8 mouse cellular contexts compared by ENCODE assay signal in genomic region chr13:23739069-23739921, GRCm38 (mm10). TPM values are rescaled to one million over a fixed set of nuclear protein-coding genes. Genes with fewer than 3 reads are reported as not detected.
A peak's percentile ranks its signal among the peaks of the same experiment; 100 is the strongest.
DNase-seq lines count a peak whose midpoint lies in the region; ATAC-seq and TF ChIP-seq lines count a peak whose summit lies in the region.

No protein-coding gene starts in this region.

- TF ChIP-seq POLR2A in cerebellum, adult 2 months (IDR thresholded peaks at IDR 0.05; ENCODE audit: borderline replicate concordance, insufficient read depth, low read length): peak; percentile 22; the same call in 1 of the 2 replicates
- peak; percentile 92 for TF ChIP-seq POLR2A in lung, adult 2 months (IDR thresholded peaks at IDR 0.05; ENCODE audit: borderline replicate concordance, extremely low read depth, low read depth, low read length)

- H3K9ac ChIP-seq in forebrain, postnatal 0 days: peak overlapping the region; percentile 80
- peak overlapping the region; percentile 56 for H3K9ac ChIP-seq in neural tube, embryonic 15.5 days (replicated peaks)

- DNase-seq in G1E (ENCODE audit: low spot score): peak; percentile 67
- DNase-seq in cerebellum, adult 2 months: peak; percentile 87 to 92
- peak; percentile 95 for DNase-seq in forebrain, postnatal 0 days
- DNase-seq in heart, postnatal 4 days: peak; percentile 92
- peak; percentile 90 to 98 for DNase-seq in layer of hippocampus, adult 2 months (ENCODE audit: low spot score in 2 of 2)
- DNase-seq in lung, adult 2 months: peak; percentile 88
- peak; percentile 93 for DNase-seq in testis, postnatal 14 days (ENCODE audit: low spot score)

- H3K9me3 ChIP-seq in G1E (replicated peaks): no peaks in the 10 kb centered on the region
- H3K9me3 ChIP-seq in forebrain, postnatal 0 days (ENCODE audit: low read length): no peaks in the 10 kb centered on the region
- H3K9me3 ChIP-seq in neural tube, embryonic 15.5 days (replicated peaks): no peaks in the 10 kb centered on the region

- WGBS in cerebellum, adult 2 months: under 1% methylated on average over 39 of the region's 39 CpGs
- WGBS in forebrain, postnatal 0 days: 3% methylated on average over 39 of the region's 39 CpGs
- under 1% methylated on average over 39 of the region's 39 CpGs for WGBS in lung, adult 2 months
- under 1% methylated on average over 39 of the region's 39 CpGs for WGBS in neural tube, embryonic 15.5 days

- TF ChIP-seq CTCF in G1E (IDR thresholded peaks at IDR 0.05; ENCODE audit: low read depth, low read length): no peak
- no peak for TF ChIP-seq CTCF in cerebellum, adult 2 months (IDR thresholded peaks at IDR 0.05; ENCODE audit: borderline replicate concordance, insufficient read depth, low read depth, low read length)
- TF ChIP-seq CTCF in forebrain, postnatal 0 days (IDR thresholded peaks at IDR 0.05; ENCODE audit: low read depth): no peak
- TF ChIP-seq CTCF in layer of hippocampus, adult 2 months (conservative IDR thresholded peaks at IDR 0.05): no peak
- no peak for TF ChIP-seq CTCF in lung, adult 2 months (IDR thresholded peaks at IDR 0.05; ENCODE audit: insufficient read depth, low read length)

- peak overlapping the region; percentile 100 for H3K4me2 ChIP-seq in forebrain, postnatal 0 days (ENCODE audit: low read depth)
- H3K4me2 ChIP-seq in neural tube, embryonic 15.5 days: peak overlapping the region; percentile 100

- peak overlapping the region; percentile 71 for H3K4me3 ChIP-seq in G1E (ENCODE audit: low read depth, low read length)
- peak overlapping the region; percentile 88 for H3K4me3 ChIP-seq in cerebellum, adult 2 months (replicated peaks; ENCODE audit: insufficient read depth, low read depth, low read length)
- peak overlapping the region; percentile 51 for H3K4me3 ChIP-seq in forebrain, postnatal 0 days (ENCODE audit: low read depth, low read length)
- peak overlapping the region; percentile 87 for H3K4me3 ChIP-seq in layer of hippocampus, adult 2 months
- peak overlapping the region; percentile 100 for H3K4me3 ChIP-seq in lung, adult 2 months (replicated peaks; ENCODE audit: extremely low read depth, low read depth, low read length)
- H3K4me3 ChIP-seq in neural tube, embryonic 15.5 days (replicated peaks): peak overlapping the region; percentile 63

- H3K27ac ChIP-seq in cerebellum, adult 2 months (ENCODE audit: insufficient read depth, low read length): peak overlapping the region; percentile 45; the same call in 1 of the 2 replicates
- H3K27ac ChIP-seq in forebrain, postnatal 0 days (ENCODE audit: low read depth, low read length): peak overlapping the region; percentile 80
- H3K27ac ChIP-seq in layer of hippocampus, adult 2 months: peak overlapping the region; percentile 95
- H3K27ac ChIP-seq in neural tube, embryonic 15.5 days (replicated peaks): peak overlapping the region; percentile 85

- peaks cover 24% of the 10 kb centered on the region for H3K4me1 ChIP-seq in G1E (ENCODE audit: insufficient read depth, low read depth, low read length)
- no peaks in the 10 kb centered on the region for H3K4me1 ChIP-seq in cerebellum, adult 2 months (ENCODE audit: control insufficient read depth, insufficient read depth, low read length)
- H3K4me1 ChIP-seq in forebrain, postnatal 0 days (ENCODE audit: insufficient read depth): peaks cover 6% of the 10 kb centered on the region
- peaks cover 4% of the 10 kb centered on the region for H3K4me1 ChIP-seq in lung, adult 2 months (ENCODE audit: control insufficient read depth, insufficient read depth, low read length)
- H3K4me1 ChIP-seq in neural tube, embryonic 15.5 days: peaks cover 19% of the 10 kb centered on the region

- H3K36me3 ChIP-seq in G1E (replicated peaks): no peaks in the 10 kb centered on the region
- H3K36me3 ChIP-seq in forebrain, postnatal 0 days (ENCODE audit: insufficient read depth): no peaks in the 10 kb centered on the region
- H3K36me3 ChIP-seq in neural tube, embryonic 15.5 days: no peaks in the 10 kb centered on the region

- ATAC-seq in G1E (ENCODE audit: extremely low read depth, insufficient number of reproducible peaks, low FRiP score, poor library complexity, severe bottlenecking): peak; percentile 75
- ATAC-seq in forebrain, postnatal 0 days: peak; percentile 90
- ATAC-seq in neural tube, embryonic 15.5 days (ENCODE audit: low FRiP score): peak; percentile 92

- H3K27me3 ChIP-seq in G1E (ENCODE audit: insufficient read depth, low read length): no peaks in the 10 kb centered on the region
- H3K27me3 ChIP-seq in cerebellum, adult 2 months (ENCODE audit: control insufficient read depth, insufficient read depth, low read length): no peaks in the 10 kb centered on the region
- no peaks in the 10 kb centered on the region for H3K27me3 ChIP-seq in forebrain, postnatal 0 days (ENCODE audit: insufficient read depth, low read length)
- H3K27me3 ChIP-seq in neural tube, embryonic 15.5 days (replicated peaks): no peaks in the 10 kb centered on the region

RNA-seq across cellular contexts. Expression of gene Hist1h1c, which starts 0.7 kb away (rescaled TPM):
- 471 and 514 TPM in 2 replicates for total RNA-seq in G1E (2014; fragmentation: Nextera tagmentation)
- total RNA-seq in G1E (2017): 589 and 623 TPM in 2 replicates
- polyA plus RNA-seq in G1E (2012): 10.5 and 25.6 TPM in 2 replicates
- 34.6 and 42.8 TPM in 2 replicates for polyA plus RNA-seq in cerebellum, adult 2 months (2012; rRNA removed)
- total RNA-seq in forebrain, postnatal 0 days (2014; rRNA removed): 475 and 498 TPM in 2 replicates
- 24.0 and 26.3 TPM in 2 replicates for polyA plus RNA-seq in forebrain, postnatal 0 days (2015; fragmentation: Nextera tagmentation; extraction: Ambion mirVana)
- total RNA-seq in heart, postnatal 4 days (2021): 100 to 1,000 TPM; 472 to 511 TPM
- 10 to 100 TPM; 59.1 to 68.1 TPM for total RNA-seq in layer of hippocampus, adult 2 months (2021)
- 38.1 and 46.7 TPM in 2 replicates for polyA plus RNA-seq in lung, adult 2 months (2012; rRNA removed)
- 7.4 and 13.8 TPM in 2 replicates for polyA plus RNA-seq in neural tube, embryonic 15.5 days (2015; fragmentation: Nextera tagmentation; extraction: Ambion mirVana)

RNA-seq across cellular contexts. Expression of gene Hist1h3c, which starts 6.1 kb away (rescaled TPM):
- total RNA-seq in G1E (2014; fragmentation: Nextera tagmentation) (759 and 936 TPM in 2 replicates), G1E (2017) (437 and 629 TPM in 2 replicates)
- 8.6 and 19.8 TPM in 2 replicates for polyA plus RNA-seq in G1E (2012)
- polyA plus RNA-seq in cerebellum, adult 2 months (2012; rRNA removed): 0.23 and 0.30 TPM in 2 replicates
- total RNA-seq in forebrain, postnatal 0 days (2014; rRNA removed): 294 and 301 TPM in 2 replicates
- 0.84 TPM in 1 of 2 replicates, not detected in the other for polyA plus RNA-seq in forebrain, postnatal 0 days (2015; fragmentation: Nextera tagmentation; extraction: Ambion mirVana)
- 100 to 1,000 TPM; 252 to 264 TPM for total RNA-seq in heart, postnatal 4 days (2021)
- total RNA-seq in layer of hippocampus, adult 2 months (2021): 1 to 10 TPM; 3.6 to 5.9 TPM
- polyA plus RNA-seq in lung, adult 2 months (2012; rRNA removed): 1.2 and 2.9 TPM in 2 replicates
- 0.78 and 2.4 TPM in 2 replicates for polyA plus RNA-seq in neural tube, embryonic 15.5 days (2015; fragmentation: Nextera tagmentation; extraction: Ambion mirVana)

RNA-seq across cellular contexts. Expression of gene Hist1h2bb, which starts 7.2 kb away (rescaled TPM):
- total RNA-seq in G1E (2014; fragmentation: Nextera tagmentation) (444 and 466 TPM in 2 replicates), G1E (2017) (1,704 and 1,978 TPM in 2 replicates)
- 4.3 and 32.5 TPM in 2 replicates for polyA plus RNA-seq in G1E (2012)
- 0.56 and 0.97 TPM in 2 replicates for polyA plus RNA-seq in cerebellum, adult 2 months (2012; rRNA removed)
- total RNA-seq in forebrain, postnatal 0 days (2014; rRNA removed): 647 and 680 TPM in 2 replicates
- not detected in 2 replicates for polyA plus RNA-seq in forebrain, postnatal 0 days (2015; fragmentation: Nextera tagmentation; extraction: Ambion mirVana)
- total RNA-seq in heart, postnatal 4 days (2021): 100 to 1,000 TPM; 281 to 294 TPM
- 10 to 100 TPM; 23.0 to 24.7 TPM for total RNA-seq in layer of hippocampus, adult 2 months (2021)
- polyA plus RNA-seq in lung, adult 2 months (2012; rRNA removed): 2.5 and 2.6 TPM in 2 replicates
- polyA plus RNA-seq in neural tube, embryonic 15.5 days (2015; fragmentation: Nextera tagmentation; extraction: Ambion mirVana): 0.83 TPM in 1 of 2 replicates, not detected in the other

RNA-seq across cellular contexts. Expression of gene Hist1h2ab, which starts 11.6 kb away (rescaled TPM):
- total RNA-seq in G1E (2014; fragmentation: Nextera tagmentation) (535 and 541 TPM in 2 replicates), G1E (2017) (1,062 and 1,423 TPM in 2 replicates)
- 24.2 and 62.4 TPM in 2 replicates for polyA plus RNA-seq in G1E (2012)
- polyA plus RNA-seq in cerebellum, adult 2 months (2012; rRNA removed): 1.1 TPM in 1 of 2 replicates, not detected in the other
- 305 and 340 TPM in 2 replicates for total RNA-seq in forebrain, postnatal 0 days (2014; rRNA removed)
- polyA plus RNA-seq in forebrain, postnatal 0 days (2015; fragmentation: Nextera tagmentation; extraction: Ambion mirVana): 4.4 and 6.7 TPM in 2 replicates
- total RNA-seq in heart, postnatal 4 days (2021): 100 to 1,000 TPM; 424 to 425 TPM
- total RNA-seq in layer of hippocampus, adult 2 months (2021): 10 to 100 TPM; 24.4 to 27.3 TPM
- polyA plus RNA-seq in lung, adult 2 months (2012; rRNA removed): 2.0 and 3.9 TPM in 2 replicates
- polyA plus RNA-seq in neural tube, embryonic 15.5 days (2015; fragmentation: Nextera tagmentation; extraction: Ambion mirVana): 3.0 and 12.1 TPM in 2 replicates

RNA-seq across cellular contexts. Expression of gene Hist1h3b, which starts 12.8 kb away (rescaled TPM):
- 745 and 817 TPM in 2 replicates for total RNA-seq in G1E (2014; fragmentation: Nextera tagmentation)
- total RNA-seq in G1E (2017): 955 and 1,281 TPM in 2 replicates
- 5.7 and 22.8 TPM in 2 replicates for polyA plus RNA-seq in G1E (2012)
- 0.40 TPM in 1 of 2 replicates, not detected in the other for polyA plus RNA-seq in cerebellum, adult 2 months (2012; rRNA removed)
- 229 and 254 TPM in 2 replicates for total RNA-seq in forebrain, postnatal 0 days (2014; rRNA removed)
- polyA plus RNA-seq in forebrain, postnatal 0 days (2015; fragmentation: Nextera tagmentation; extraction: Ambion mirVana): 0.25 and 0.67 TPM in 2 replicates
- total RNA-seq in heart, postnatal 4 days (2021): 100 to 1,000 TPM; 568 to 625 TPM
- total RNA-seq in layer of hippocampus, adult 2 months (2021): 10 to 100 TPM; 13.6 to 15.0 TPM
- 2.6 and 3.8 TPM in 2 replicates for polyA plus RNA-seq in lung, adult 2 months (2012; rRNA removed)
- 1.2 and 2.0 TPM in 2 replicates for polyA plus RNA-seq in neural tube, embryonic 15.5 days (2015; fragmentation: Nextera tagmentation; extraction: Ambion mirVana)

Comparison
In these comparisons a context has a peak if more than half of its experiments do, and no peak if none do; other contexts are left out.
1. Peak in every context shown above with its lines: DNase-seq, ATAC-seq, H3K4me3 ChIP-seq and H3K27ac ChIP-seq.
2. H3K27ac ChIP-seq: peak in every context shown above with its lines; median percentile 95 in layer of hippocampus, adult 2 months; 85 in neural tube, embryonic 15.5 days; 80 in forebrain, postnatal 0 days; 45 in cerebellum, adult 2 months.